Mouse (Mus musculus): ENCODE results near the gene Galnt13. TPM values are rescaled to one million over a fixed set of nuclear protein-coding genes. Genes with fewer than 3 reads are reported as not detected.
"Not testable (repeated sequence)": the region's sequence is repeated elsewhere in the genome, so short reads cannot be mapped to it uniquely, and the experiment has no call there.

Gene Galnt13
- polyA plus RNA-seq, 1 experiment from 2014 or later, result not detected

DNA sequence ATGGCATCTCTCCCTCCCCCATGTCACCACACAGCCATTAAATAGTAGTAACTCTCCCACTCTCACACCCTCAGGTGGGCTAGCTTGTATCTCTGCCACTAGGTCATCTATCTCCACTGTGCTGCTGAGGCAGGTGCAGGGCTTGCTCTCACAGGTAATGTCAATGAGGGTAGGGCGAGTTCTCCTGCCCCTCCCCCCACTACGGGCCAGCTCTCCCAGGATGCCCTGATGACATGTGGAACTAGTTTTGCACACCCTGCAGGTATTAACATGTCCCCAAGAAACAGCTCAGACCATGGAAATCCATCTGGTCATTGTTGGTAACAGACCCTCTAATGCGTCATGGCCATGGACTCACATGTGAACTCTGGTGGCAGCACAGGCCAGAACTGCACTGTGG lies 129.0 kb downstream of the Galnt13 start:
- no peaks in the 10 kb centered on the region for H3K9me3 ChIP-seq (replicated peaks)
- no peak overlapping the region for H3K4me2 ChIP-seq
- H3K4me3 ChIP-seq (replicated peaks), result no peak overlapping the region
- no peak for ATAC-seq (ENCODE audit: insufficient read depth)
- no peaks in the 10 kb centered on the region for H3K27me3 ChIP-seq
- no peak overlapping the region for H3K27ac ChIP-seq (replicated peaks)
- 63% methylated on average over 3 of the region's 3 CpGs for WGBS (ENCODE audit: insufficient replicate concordance)
- no peaks in the 10 kb centered on the region for H3K36me3 ChIP-seq (replicated peaks)
- no peaks in the 10 kb centered on the region for H3K4me1 ChIP-seq (replicated peaks)
- no peak overlapping the region for H3K9ac ChIP-seq

DNA sequence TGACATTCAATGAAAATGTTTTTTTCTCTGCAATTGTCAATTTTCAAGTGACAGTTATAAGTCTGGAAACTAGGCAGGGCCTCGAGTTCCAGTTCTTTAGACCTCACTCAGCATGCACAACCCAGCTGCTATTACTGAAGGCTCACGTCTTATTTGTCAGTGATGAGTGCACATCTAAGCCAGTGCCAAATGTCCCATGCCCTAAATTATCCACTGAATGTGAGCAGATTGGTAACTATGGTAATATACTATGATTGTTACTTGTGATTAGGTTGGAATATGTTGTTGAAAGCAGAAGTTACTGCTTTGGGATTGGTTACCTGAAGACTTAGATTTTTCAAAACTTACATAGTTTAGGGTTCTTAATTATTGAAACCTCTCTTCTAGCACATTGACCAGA lies 131.1 kb downstream of the Galnt13 start:
- H3K27me3 ChIP-seq, result no peaks in the 10 kb centered on the region
- H3K4me1 ChIP-seq (replicated peaks), result no peaks in the 10 kb centered on the region
- H3K9me3 ChIP-seq (replicated peaks), result no peaks in the 10 kb centered on the region
- no peak overlapping the region for H3K4me2 ChIP-seq
- no peak overlapping the region for H3K27ac ChIP-seq (replicated peaks)
- H3K36me3 ChIP-seq (replicated peaks), result no peaks in the 10 kb centered on the region
- 43% methylated on average over 2 of the region's 2 CpGs for WGBS (ENCODE audit: insufficient replicate concordance)
- H3K4me3 ChIP-seq (replicated peaks), result no peak overlapping the region
- no peak for ATAC-seq (ENCODE audit: insufficient read depth)
- no peak overlapping the region for H3K9ac ChIP-seq

DNA sequence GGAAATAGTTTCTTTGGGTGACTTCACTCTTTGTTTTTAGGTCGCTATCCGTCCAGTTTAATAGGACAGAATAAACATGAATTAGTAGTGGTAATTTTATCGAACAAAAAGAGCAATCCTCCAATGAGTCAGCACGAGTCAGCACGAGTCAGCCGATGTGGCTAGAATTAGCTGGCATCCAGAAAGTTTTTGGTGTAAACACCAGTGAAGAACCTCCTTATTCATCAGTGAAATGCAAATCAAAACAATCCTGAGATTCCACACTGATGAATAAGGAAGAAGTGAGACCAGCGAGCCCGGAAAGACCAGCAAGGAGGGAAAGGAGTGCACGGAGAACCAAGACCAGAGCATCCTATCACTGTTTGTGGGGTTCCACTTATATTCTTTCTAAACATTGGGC lies 131.5 kb downstream of the Galnt13 start:
- H3K9me3 ChIP-seq (replicated peaks), result no peaks in the 10 kb centered on the region
- no peaks in the 10 kb centered on the region for H3K36me3 ChIP-seq (replicated peaks)
- no peaks in the 10 kb centered on the region for H3K4me1 ChIP-seq (replicated peaks)
- H3K27me3 ChIP-seq, result no peaks in the 10 kb centered on the region
- no peak overlapping the region for H3K4me3 ChIP-seq (replicated peaks)
- ATAC-seq (ENCODE audit: insufficient read depth), result no peak
- H3K27ac ChIP-seq (replicated peaks), result no peak overlapping the region
- H3K9ac ChIP-seq, result no peak overlapping the region
- H3K4me2 ChIP-seq, result no peak overlapping the region
- WGBS (ENCODE audit: insufficient replicate concordance), result 69% methylated on average over 9 of the region's 9 CpGs

DNA sequence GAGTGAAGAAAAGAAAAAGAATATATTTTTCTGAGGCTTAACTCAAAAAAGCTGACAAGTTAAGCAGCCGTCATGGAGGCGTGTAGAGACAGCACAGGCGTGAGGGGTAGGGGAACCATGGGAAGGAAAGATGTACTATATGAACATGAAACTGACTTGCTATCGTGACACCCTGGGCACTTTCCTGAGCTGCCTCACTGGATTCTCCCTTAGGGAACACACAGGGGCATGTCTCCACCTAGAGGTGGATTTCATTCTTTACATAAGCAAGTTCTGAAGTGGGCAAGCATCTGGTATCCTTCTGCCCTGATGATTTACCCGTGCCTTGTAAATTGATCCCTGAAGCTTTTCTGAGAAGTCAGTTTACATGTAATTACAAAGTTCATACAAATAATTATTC lies 277.7 kb downstream of the Galnt13 start:
- H3K4me3 ChIP-seq (replicated peaks); H3K27ac ChIP-seq (replicated peaks); H3K27me3 ChIP-seq; H3K9ac ChIP-seq; H3K36me3 ChIP-seq (replicated peaks); H3K4me2 ChIP-seq; ATAC-seq (ENCODE audit: insufficient read depth); H3K4me1 ChIP-seq (replicated peaks); H3K9me3 ChIP-seq (replicated peaks): not testable (repeated sequence)
- WGBS (ENCODE audit: insufficient replicate concordance), result no CpG with 5 or more reads among the region's 5 CpGs

DNA sequence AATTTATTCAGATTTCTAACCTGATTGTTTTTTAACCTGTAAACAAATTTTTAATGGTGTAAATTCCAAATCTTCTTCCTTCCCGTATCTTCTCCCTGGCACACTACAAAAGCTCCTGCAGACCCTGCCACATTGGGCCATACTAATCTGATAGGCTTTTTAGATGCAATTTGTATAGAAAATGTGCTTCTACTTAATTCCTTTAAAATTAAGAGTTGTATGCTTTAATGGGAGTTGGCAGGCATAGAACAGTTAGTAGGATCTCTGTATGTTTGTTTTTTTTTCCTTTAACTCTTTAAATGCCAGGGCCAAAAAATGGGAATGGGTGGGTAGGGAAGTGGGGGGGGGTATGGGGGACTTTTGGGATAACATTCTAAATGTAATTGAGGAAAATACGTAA lies 315.1 kb downstream of the Galnt13 start:
- H3K27ac ChIP-seq (replicated peaks), result no peak overlapping the region
- no peak overlapping the region for H3K9ac ChIP-seq
- H3K4me2 ChIP-seq, result no peak overlapping the region
- WGBS (ENCODE audit: insufficient replicate concordance), result 51% methylated on average over 2 of the region's 2 CpGs
- no peaks in the 10 kb centered on the region for H3K27me3 ChIP-seq
- no peak for ATAC-seq (ENCODE audit: insufficient read depth)
- H3K36me3 ChIP-seq (replicated peaks), result no peaks in the 10 kb centered on the region
- H3K9me3 ChIP-seq (replicated peaks), result no peaks in the 10 kb centered on the region
- no peak overlapping the region for H3K4me3 ChIP-seq (replicated peaks)
- H3K4me1 ChIP-seq (replicated peaks), result no peaks in the 10 kb centered on the region

DNA sequence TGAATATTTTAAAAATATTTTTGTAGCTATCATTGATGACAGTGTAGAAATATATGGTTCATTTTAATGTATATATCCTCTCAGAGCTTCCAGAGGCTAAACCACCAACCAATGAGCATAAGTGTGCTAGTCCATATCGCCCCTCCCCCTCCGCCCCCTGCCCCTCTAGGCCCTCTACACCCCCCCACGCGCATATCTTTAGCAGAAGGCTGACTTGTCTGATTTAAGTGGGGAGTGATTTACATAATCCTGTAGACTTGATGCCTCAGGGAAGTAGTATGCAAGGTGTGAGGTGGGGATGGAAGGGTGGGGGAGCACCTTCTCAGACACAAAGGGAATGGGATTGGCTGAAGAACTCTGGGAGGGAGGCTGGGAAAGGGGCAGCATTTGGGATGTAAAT lies 323.7 kb downstream of the Galnt13 start:
- Histone ChIP-seq H3K4me3 (replicated peaks) (no peak overlapping the region), H3K36me3 (replicated peaks) (no peaks in the 10 kb centered on the region), H3K27ac (replicated peaks) (no peak overlapping the region), H3K9ac (no peak overlapping the region), H3K4me1 (replicated peaks) (no peaks in the 10 kb centered on the region), H3K9me3 (replicated peaks) (no peaks in the 10 kb centered on the region), H3K4me2 (no peak overlapping the region), H3K27me3 (no peaks in the 10 kb centered on the region)
- no peak for ATAC-seq (ENCODE audit: insufficient read depth)
- WGBS (ENCODE audit: insufficient replicate concordance), result 18% methylated on average over 4 of the region's 4 CpGs

DNA sequence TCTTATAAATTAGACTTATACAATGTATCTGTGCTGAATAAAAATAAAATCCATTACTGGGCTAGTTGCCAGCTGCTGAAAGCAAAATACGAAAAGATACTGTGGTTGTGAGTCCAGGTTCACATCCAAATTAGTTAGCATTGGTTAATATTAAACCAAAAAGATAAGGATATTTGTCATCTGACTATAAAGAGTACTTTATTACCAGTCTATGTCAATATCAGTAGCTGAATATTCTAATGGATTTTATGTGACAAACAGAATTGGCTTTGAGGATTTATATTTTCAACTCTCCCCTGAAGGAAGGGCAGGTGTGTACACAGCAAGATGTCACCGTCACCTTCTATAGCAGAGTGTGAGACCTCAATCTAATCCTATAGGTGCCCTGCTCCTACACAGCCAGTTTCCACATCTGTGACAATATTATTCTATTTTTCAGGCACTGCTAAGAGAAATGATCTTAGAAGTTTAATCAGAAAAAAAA lies 342.7 kb downstream of the Galnt13 start:
- 50% methylated on average over 2 of the region's 2 CpGs for WGBS (ENCODE audit: insufficient replicate concordance)
- no peaks in the 10 kb centered on the region for H3K36me3 ChIP-seq (replicated peaks)
- no peaks in the 10 kb centered on the region for H3K4me1 ChIP-seq (replicated peaks)
- H3K9ac ChIP-seq, result no peak overlapping the region
- no peaks in the 10 kb centered on the region for H3K27me3 ChIP-seq
- H3K4me2 ChIP-seq, result no peak overlapping the region
- no peak overlapping the region for H3K27ac ChIP-seq (replicated peaks)
- H3K4me3 ChIP-seq (replicated peaks), result no peak overlapping the region
- no peaks in the 10 kb centered on the region for H3K9me3 ChIP-seq (replicated peaks)
- no peak for ATAC-seq (ENCODE audit: insufficient read depth)

DNA sequence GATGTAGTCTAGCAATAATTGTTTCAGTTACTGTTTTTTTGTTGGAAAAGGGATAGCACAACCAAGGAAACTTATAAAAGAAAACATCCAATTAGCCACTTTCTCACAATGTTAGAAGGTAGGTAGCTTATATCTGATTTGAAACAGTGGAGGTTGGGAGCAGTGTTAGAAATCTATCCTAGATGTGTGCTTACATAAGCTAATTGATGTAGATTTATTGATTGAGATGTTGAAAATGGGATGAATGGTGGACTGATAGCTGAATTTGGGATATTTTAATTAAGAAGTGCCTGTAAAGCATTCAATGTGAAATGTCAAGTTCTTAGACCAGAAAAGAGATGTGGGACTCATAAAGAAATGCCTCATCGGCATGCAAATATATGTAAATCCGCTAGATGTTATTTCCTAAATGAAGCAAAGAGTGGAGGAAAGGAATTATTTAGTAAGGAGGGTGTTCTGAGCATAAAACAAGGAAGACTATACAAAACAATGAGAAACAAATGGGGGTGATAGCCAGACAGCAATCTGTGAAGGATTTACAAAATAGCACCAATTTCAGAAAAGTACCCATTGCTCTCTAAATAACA lies 377.6 kb downstream of the Galnt13 start:
- no peaks in the 10 kb centered on the region for H3K36me3 ChIP-seq (replicated peaks)
- H3K4me3 ChIP-seq (replicated peaks), result no peak overlapping the region
- no peaks in the 10 kb centered on the region for H3K4me1 ChIP-seq (replicated peaks)
- no peak overlapping the region for H3K9ac ChIP-seq
- no peak overlapping the region for H3K27ac ChIP-seq (replicated peaks)
- no peak overlapping the region for H3K4me2 ChIP-seq
- WGBS (ENCODE audit: insufficient replicate concordance), result 71% methylated on average over 2 of the region's 2 CpGs
- no peaks in the 10 kb centered on the region for H3K27me3 ChIP-seq
- no peak for ATAC-seq (ENCODE audit: insufficient read depth)
- no peaks in the 10 kb centered on the region for H3K9me3 ChIP-seq (replicated peaks)

DNA sequence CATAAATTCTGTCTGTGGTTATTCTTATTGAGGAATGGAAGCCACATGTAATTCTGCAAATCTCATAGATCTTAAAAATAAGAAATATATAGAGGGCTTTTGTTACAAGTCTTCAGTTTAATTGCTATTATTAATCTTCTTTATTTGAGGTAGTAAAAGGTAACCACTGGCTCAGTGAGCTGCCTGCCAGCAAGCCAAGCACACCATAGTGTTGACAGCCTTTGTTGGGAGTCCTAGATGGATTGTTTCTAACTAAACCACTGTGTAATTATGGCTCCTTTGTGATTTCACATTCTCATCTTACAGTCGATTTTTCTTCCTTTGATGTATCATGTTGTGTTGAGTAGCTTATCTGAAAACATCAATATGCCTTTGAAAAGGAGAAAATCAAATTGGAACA lies 405.1 kb downstream of the Galnt13 start:
- H3K27ac ChIP-seq (replicated peaks), result no peak overlapping the region
- H3K4me3 ChIP-seq (replicated peaks), result no peak overlapping the region
- H3K4me2 ChIP-seq, result no peak overlapping the region
- no peaks in the 10 kb centered on the region for H3K9me3 ChIP-seq (replicated peaks)
- H3K36me3 ChIP-seq (replicated peaks), result no peaks in the 10 kb centered on the region
- no peak for ATAC-seq (ENCODE audit: insufficient read depth)
- no peaks in the 10 kb centered on the region for H3K27me3 ChIP-seq
- WGBS (ENCODE audit: insufficient replicate concordance), result 42% methylated on average over 1 of the region's 1 CpGs
- H3K4me1 ChIP-seq (replicated peaks), result no peaks in the 10 kb centered on the region
- no peak overlapping the region for H3K9ac ChIP-seq

DNA sequence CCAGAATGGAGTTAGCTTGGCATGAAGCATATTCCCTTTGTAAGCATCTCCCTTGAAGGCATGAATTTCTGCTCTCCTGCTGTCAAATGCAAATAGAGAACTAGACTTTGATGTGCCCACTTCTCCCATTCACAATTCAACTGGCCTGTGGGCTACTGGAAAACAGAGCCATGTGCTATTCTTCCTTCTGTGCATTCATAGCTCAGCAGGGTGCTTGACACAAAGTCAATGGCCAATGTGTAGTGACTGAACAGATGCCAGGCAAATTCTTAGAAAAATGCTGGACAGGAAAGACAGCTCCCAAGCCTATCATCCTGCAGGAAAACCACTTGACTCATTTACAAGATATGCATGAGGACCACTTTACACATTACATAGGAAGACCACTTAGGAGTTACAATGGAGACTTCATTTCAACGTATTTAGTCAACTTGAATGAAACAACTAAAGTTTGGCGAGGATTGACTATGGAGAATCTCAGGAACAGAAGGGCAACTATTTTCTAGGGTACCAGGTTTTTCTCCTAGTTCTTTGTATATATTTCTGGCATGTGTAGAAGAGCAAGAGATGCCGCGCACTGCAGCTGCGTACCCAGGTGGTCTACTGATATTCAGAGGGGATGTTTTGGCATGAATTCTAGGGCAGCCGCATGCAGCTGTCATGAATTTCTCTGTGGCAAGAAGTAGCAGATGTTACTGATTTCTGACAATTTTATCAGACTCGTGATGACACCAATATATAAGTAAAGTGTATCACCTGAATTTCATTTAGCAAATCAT lies 470.4 kb downstream of the Galnt13 start:
- H3K27ac ChIP-seq (replicated peaks), result no peak overlapping the region
- no peaks in the 10 kb centered on the region for H3K27me3 ChIP-seq
- H3K4me2 ChIP-seq, result no peak overlapping the region
- H3K36me3 ChIP-seq (replicated peaks), result no peaks in the 10 kb centered on the region
- H3K4me3 ChIP-seq (replicated peaks), result no peak overlapping the region
- ATAC-seq (ENCODE audit: insufficient read depth), result no peak
- no peak overlapping the region for H3K9ac ChIP-seq
- H3K9me3 ChIP-seq (replicated peaks), result no peaks in the 10 kb centered on the region
- H3K4me1 ChIP-seq (replicated peaks), result no peaks in the 10 kb centered on the region
- WGBS (ENCODE audit: insufficient replicate concordance), result 65% methylated on average over 7 of the region's 7 CpGs

DNA sequence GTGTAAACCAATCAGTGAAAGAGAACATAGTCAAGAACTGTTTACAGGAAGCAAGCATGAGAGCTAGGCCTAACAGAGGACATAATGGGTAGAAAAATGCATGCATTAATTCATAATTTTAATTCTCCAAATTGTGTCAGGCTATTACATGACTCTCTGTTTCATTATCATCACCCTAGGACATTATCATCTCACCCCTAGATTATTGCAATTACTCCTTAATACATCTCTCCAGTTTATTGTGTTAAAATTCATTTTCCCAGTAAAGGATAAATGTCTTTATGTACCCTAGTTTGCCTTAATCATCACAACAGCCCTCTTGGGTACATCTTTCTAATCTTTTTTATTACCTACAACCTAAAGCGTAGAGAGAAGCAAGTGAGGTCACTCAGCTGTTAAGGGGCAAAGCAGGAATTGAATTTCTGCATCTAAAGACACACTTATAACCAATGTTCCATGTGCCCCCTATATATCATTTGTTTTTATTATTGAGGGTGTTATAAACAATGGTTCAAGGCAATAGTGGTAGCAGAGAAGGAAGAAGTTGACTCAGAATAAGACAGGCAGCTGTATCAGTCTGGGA lies 479.1 kb downstream of the Galnt13 start:
- no peak overlapping the region for H3K4me2 ChIP-seq
- no peak for ATAC-seq (ENCODE audit: insufficient read depth)
- no peak overlapping the region for H3K27ac ChIP-seq (replicated peaks)
- WGBS (ENCODE audit: insufficient replicate concordance), result 51% methylated on average over 1 of the region's 1 CpGs
- H3K36me3 ChIP-seq (replicated peaks), result no peaks in the 10 kb centered on the region
- H3K27me3 ChIP-seq, result no peaks in the 10 kb centered on the region
- H3K4me1 ChIP-seq (replicated peaks), result no peaks in the 10 kb centered on the region
- no peak overlapping the region for H3K4me3 ChIP-seq (replicated peaks)
- H3K9ac ChIP-seq, result no peak overlapping the region
- no peaks in the 10 kb centered on the region for H3K9me3 ChIP-seq (replicated peaks)
